Mouse (Mus musculus) embryonic stem cell, embryonic (primary cell): ENCODE measurements around the gene Hgd.

ENCODE experiments used
- CTCF ChIA-PET, 4 experiments: fragments of 300-600 bp in 2 of 4; fragments of 350-600 bp in 2 of 4; sonication (Branson Sonifier 250); formaldehyde crosslinking; loops; one replicate each; lab custom pipeline; 2022; ENCODE audit warnings: inconsistent platforms in 2 of 4; lab: Charles Lee
- POLR2A ChIA-PET, 4 experiments: fragments of 300-600 bp in 2 of 4; fragments of 350-600 bp in 2 of 4; sonication (Branson Sonifier 250); formaldehyde crosslinking; loops; one replicate each; lab custom pipeline; 2022; ENCODE audit warnings: antibody characterized with exemption in 4 of 4, inconsistent platforms in 1 of 4; lab: Charles Lee

Gene Hgd

GRCm38 (mm10) chr16:37579994-37580393 is at the start of gene Hgd:
Gene Hgd (plus strand): TSS chr16:37580153.
- POLR2A ChIA-PET, result interaction anchor here in 1 of 4 experiments (1.6 kb wide), 1 partner anchor 40 kb away, joined by 3 read pairs; the partner anchor contains the start of genes Gtf2e1 and Rabl3
- CTCF ChIA-PET, result interaction anchor here in 2 of 4 experiments (0.6 to 1.2 kb wide), 2 partner anchors 34 to 103 kb away, joined by 3 to 4 read pairs; no protein-coding TSS in a partner anchor

- CTCF ChIA-PET, result interaction anchor here in 1 of 4 experiments (1.0 kb wide), 1 partner anchor 16 kb away, joined by 3 read pairs; no protein-coding TSS in a partner anchor
- POLR2A ChIA-PET, result interaction anchor here in 3 of 4 experiments (0.6 to 2.9 kb wide), 7 partner anchors 8 to 89 kb away, joined by 3 to 23 read pairs (median 7); partner anchors contain the start of genes Gtf2e1 (in 3 of the 3) and Rabl3 (in 3 of the 3)
Observed at GRCm38 (mm10) chr16:37530170-37530569, 49.8 kb upstream of the Hgd start.

- ChIA-PET CTCF (no interaction called here), POLR2A (interaction anchor here in 1 of 4 experiments (0.6 to 0.7 kb wide), 4 partner anchors 12 to 633 kb away, joined by 3 to 5 read pairs (median 4); no protein-coding TSS in a partner anchor)
Observed at GRCm38 (mm10) chr16:37532046-37532445, 47.9 kb upstream of the Hgd start.

GRCm38 (mm10) chr16:37533369-37534068 is 46.4 kb upstream of the Hgd start:
- ChIA-PET POLR2A (interaction anchor here in 1 of 4 experiments (0.6 to 1.2 kb wide), 4 partner anchors 13 to 1449 kb away, joined by 3 to 4 read pairs (median 3); no protein-coding TSS in a partner anchor), CTCF (interaction anchor here in 2 of 4 experiments (0.6 to 1.2 kb wide), 2 partner anchors 149 to 240 kb away, joined by 3 read pairs; no protein-coding TSS in a partner anchor)

- POLR2A ChIA-PET, result interaction anchor here (0.5 to 3.8 kb wide), 53 partner anchors 9 to 818 kb away, joined by 3 to 28 read pairs (median 5); partner anchors contain the start of genes Gsk3b (in 2 of the 4), Hgd (in 1 of the 4), Lrrc58 (in 1 of the 4) and Stxbp5l (in 1 of the 4)
- CTCF ChIA-PET, result interaction anchor here in 2 of 4 experiments (0.7 to 1.0 kb wide), 2 partner anchors 105 to 145 kb away, joined by 3 to 7 read pairs; no protein-coding TSS in a partner anchor
Observed at GRCm38 (mm10) chr16:37539240-37539610, 40.7 kb upstream of the Hgd start.

- ChIA-PET CTCF (interaction anchor here in 3 of 4 experiments (0.6 to 1.0 kb wide), 3 partner anchors 12 to 145 kb away, joined by 3 to 7 read pairs (median 3); no protein-coding TSS in a partner anchor), POLR2A (interaction anchor here (0.5 to 3.8 kb wide), 55 partner anchors 9 to 819 kb away, joined by 3 to 28 read pairs (median 5); partner anchors contain the start of genes Gsk3b (in 2 of the 4), Hgd (in 1 of the 4), Lrrc58 (in 1 of the 4) and Stxbp5l (in 1 of the 4))
Observed at GRCm38 (mm10) chr16:37539611-37540580, 40.1 kb upstream of the Hgd start, which contains the start of the genes Gtf2e1 and Rabl3. Gene Gtf2e1 (minus strand): TSS chr16:37539789. Gene Rabl3 (plus strand): TSS chr16:37539885.

GRCm38 (mm10) chr16:37540776-37541175 is 39.2 kb upstream of the Hgd start:
- ChIA-PET POLR2A (interaction anchor here in 3 of 4 experiments (0.7 to 3.8 kb wide), 24 partner anchors 8 to 547 kb away, joined by 3 to 28 read pairs (median 5); partner anchors contain the start of genes Gsk3b (in 1 of the 3), Hgd (in 1 of the 3) and Stxbp5l (in 1 of the 3)), CTCF (interaction anchor here in 1 of 4 experiments (0.6 kb wide), 1 partner anchor 11 kb away, joined by 3 read pairs; no protein-coding TSS in a partner anchor)

- ChIA-PET POLR2A (interaction anchor here in 2 of 4 experiments (0.9 to 1.1 kb wide), 2 partner anchors 8 to 299 kb away, joined by 3 read pairs; no protein-coding TSS in a partner anchor), CTCF (interaction anchor here in 1 of 4 experiments (0.5 kb wide), 1 partner anchor 33 kb away, joined by 3 read pairs; no protein-coding TSS in a partner anchor)
Observed at GRCm38 (mm10) chr16:37546312-37546711, 33.6 kb upstream of the Hgd start.

GRCm38 (mm10) chr16:37550266-37550665 is 29.7 kb upstream of the Hgd start:
- ChIA-PET CTCF (no interaction called here), POLR2A (interaction anchor here in 3 of 4 experiments (0.7 to 1.8 kb wide), 3 partner anchors 10 to 119 kb away, joined by 4 to 11 read pairs (median 7); partner anchors contain the start of genes Rabl3 (in 2 of the 3) and Gtf2e1 (in 1 of the 3))

- POLR2A ChIA-PET, result interaction anchor here in 1 of 4 experiments (1.8 kb wide), 1 partner anchor 11 kb away, joined by 11 read pairs; the partner anchor contains the start of genes Gtf2e1 and Rabl3
- CTCF ChIA-PET, result no interaction called here
Observed at GRCm38 (mm10) chr16:37550981-37551380, 29.0 kb upstream of the Hgd start.

GRCm38 (mm10) chr16:37552824-37553223 is 27.1 kb upstream of the Hgd start:
- CTCF ChIA-PET, result no interaction called here
- POLR2A ChIA-PET, result no interaction called here

- CTCF ChIA-PET, result no interaction called here
- POLR2A ChIA-PET, result interaction anchor here in 1 of 4 experiments (6.2 kb wide), 1 partner anchor 23 kb away, joined by 25 read pairs; the partner anchor contains the start of genes Gtf2e1 and Rabl3
Observed at GRCm38 (mm10) chr16:37562414-37562813, 17.5 kb upstream of the Hgd start.

- CTCF ChIA-PET, result no interaction called here
Observed at GRCm38 (mm10) chr16:37562961-37563360, 17.0 kb upstream of the Hgd start.

GRCm38 (mm10) chr16:37565117-37565516 is 14.8 kb upstream of the Hgd start:
- POLR2A ChIA-PET, result interaction anchor here in 3 of 4 experiments (0.6 to 6.2 kb wide), 6 partner anchors 9 to 106 kb away, joined by 3 to 25 read pairs (median 4); partner anchors contain the start of genes Gtf2e1 (in 3 of the 3) and Rabl3 (in 3 of the 3)

More at GRCm38 (mm10) chr16:37562961-37563360, 17.0 kb upstream of the Hgd start:
- POLR2A ChIA-PET, result interaction anchor here in 2 of 4 experiments (2.5 to 6.2 kb wide), 2 partner anchors 23 kb away, joined by 9 to 25 read pairs; partner anchors contain the start of genes Gtf2e1 (in 2 of the 2) and Rabl3 (in 2 of the 2)

GRCm38 (mm10) chr16:37566107-37566506 is 13.8 kb upstream of the Hgd start:
- ChIA-PET CTCF (interaction anchor here in 1 of 4 experiments (1.3 kb wide), 1 partner anchor 116 kb away, joined by 3 read pairs; no protein-coding TSS in a partner anchor), POLR2A (interaction anchor here in 1 of 4 experiments (6.2 kb wide), 1 partner anchor 26 kb away, joined by 25 read pairs; the partner anchor contains the start of genes Gtf2e1 and Rabl3)

More at GRCm38 (mm10) chr16:37565117-37565516, 14.8 kb upstream of the Hgd start:
- CTCF ChIA-PET, result interaction anchor here in 1 of 4 experiments (1.1 kb wide), 1 partner anchor 117 kb away, joined by 3 read pairs; no protein-coding TSS in a partner anchor
